Mouse (Mus musculus) heart, postnatal 0 days (tissue): ENCODE measurements around the gene Zfp872.
"Not testable (repeated sequence)": the region's sequence is repeated elsewhere in the genome, so short reads cannot be mapped to it uniquely, and the experiment has no call there.

ENCODE experiments used
- CTCF ChIP-seq: IDR thresholded peaks from 2 replicates; pipeline ENCODE4 v1.5.1; 2016; ENCODE audit warnings: antibody characterized with exemption, control low read depth, low read depth
- EP300 ChIP-seq: IDR thresholded peaks from 2 replicates; pipeline ENCODE4 v1.6.1; 2016; ENCODE audit warnings: antibody characterized with exemption, low read depth

GRCm38 (mm10) chr9:22226389-22226673 lies 38.4 kb downstream of the Zfp872 start:
- TF ChIP-seq EP300, CTCF: not testable (repeated sequence)
